Mouse (Mus musculus) mammary gland, adult 2 months (tissue): ENCODE measurements around the gene Sh2b1. TPM values are rescaled to one million over a fixed set of nuclear protein-coding genes. Genes with fewer than 3 reads are reported as not detected.

Source experiments
- polyA plus RNA-seq: library from polyadenylated mRNA; depleted of rRNA; stranded (reverse); fragments of >200 nt; gene quantifications from 2 replicates; pipeline ENCODE4 v1.2.3, GENCODE M21; 2012; ENCODE audit warnings: low replicate concordance; rRNA removed

Gene Sh2b1
- polyA plus RNA-seq: 72.9 and 90.1 TPM in 2 replicates

DNA sequence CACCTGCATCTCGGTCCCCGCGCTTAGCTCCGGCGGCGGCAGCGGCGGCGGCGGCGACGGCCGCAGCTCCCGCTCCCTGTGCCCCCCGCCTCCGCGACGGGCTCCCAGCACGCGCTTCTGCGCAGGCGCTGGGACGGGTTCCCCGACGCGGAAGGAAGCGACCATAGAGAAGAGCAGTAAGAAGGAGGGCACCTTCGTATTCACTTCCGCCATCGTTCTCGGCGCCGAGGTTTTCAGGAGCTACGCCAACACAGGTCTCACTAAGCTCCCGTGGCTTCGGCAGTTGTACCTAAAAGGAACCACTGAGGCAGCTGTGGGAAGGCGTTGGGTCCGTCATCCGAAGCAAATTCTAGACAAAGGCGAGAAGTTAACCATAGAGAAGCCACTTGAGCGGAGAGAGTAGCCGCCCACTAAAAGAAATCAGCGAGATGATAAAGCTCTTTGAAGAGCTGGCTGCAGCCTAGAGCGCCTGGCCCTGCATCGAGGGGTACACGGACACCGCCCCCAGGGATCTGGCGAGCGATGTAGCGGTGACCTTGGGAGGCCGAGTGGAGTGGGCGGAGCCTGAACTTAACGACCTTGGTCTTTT, at the start of gene Sh2b1:
TSS of gene Sh2b1 (minus strand) at position 432 of the 589 bp plus-strand sequence.

DNA sequence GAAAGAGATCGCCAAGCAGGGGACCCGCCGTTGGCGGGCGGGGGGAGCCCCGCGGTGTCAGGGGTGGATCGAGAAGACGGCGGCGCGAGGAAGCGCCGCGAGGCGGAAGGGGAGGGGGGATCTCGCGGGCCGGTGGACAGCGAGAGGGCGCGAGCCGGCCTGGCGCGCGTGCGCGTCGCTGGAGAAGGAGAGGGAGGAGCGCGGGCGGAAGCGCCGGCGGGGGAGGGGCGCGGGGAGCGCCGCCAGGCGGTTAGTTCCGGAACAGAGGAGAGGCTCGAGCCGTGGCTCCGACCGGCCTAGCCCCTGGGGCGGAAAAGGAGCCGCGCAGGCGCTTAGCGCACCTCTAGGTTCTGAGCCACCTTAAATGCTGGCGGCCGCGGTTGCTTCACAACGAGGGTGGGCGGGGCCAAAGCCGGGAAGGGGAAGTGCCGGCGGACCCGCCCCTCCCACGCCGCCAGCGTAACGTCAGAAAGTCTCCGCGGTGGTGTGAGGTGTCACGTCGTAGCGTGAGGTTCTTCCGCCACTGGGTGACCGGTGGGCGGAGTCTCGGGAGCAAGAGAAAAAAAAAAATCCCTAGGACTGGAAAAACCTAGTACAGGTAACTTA, 28.2 kb upstream of the Sh2b1 start, which contains the start of gene Atxn2l:
TSS of gene Atxn2l (minus strand) at position 165 of the 606 bp plus-strand sequence.

DNA sequence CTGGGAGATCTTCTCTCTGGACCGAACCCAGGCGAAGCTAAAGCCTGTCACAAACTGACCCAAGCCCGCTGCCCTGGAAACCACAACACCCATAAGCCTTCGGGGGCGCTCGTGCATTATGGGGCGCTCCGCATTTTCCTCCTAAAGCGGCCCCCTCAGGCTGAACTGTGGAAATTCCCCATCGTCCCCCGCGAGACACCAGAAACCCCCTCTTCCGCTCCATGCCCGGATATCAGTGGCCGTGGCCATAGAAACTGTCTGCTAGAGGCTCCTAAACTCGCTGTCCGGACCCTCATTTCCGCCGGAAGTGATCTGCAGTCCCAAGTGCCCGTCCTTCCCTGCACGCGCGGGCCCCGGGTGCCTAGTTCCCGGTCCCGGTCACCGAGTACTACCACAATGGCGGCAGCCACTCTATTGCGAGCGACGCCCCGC, 11.8 kb upstream of the Sh2b1 start, which contains the start of gene Tufm:
TSS of gene Tufm (plus strand) at position 310 of the 432 bp plus-strand sequence.

DNA sequence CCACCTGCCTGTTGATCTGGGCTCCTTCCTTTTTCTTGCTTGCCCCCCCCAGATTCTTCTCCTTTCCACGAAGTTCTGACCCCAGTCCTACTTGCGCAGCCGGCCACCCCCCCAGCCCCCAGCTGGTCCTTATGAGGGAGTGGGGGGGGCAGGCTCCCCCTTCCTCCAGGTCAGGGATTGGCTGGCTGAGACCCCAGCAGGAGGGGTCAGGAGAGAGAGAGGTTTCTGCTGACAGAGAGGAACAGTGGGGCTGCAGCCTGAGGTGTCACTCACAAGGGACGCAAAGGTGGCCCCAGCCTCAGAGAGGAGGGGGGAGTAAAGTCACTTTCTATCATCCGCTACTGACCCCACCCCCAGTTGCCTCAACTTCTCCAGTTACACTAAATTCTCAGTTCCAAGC, 12.2 kb downstream of the Sh2b1 start, which contains the start of gene Atp2a1:
TSS of gene Atp2a1 (minus strand) at position 105 of the 400 bp plus-strand sequence.

DNA sequence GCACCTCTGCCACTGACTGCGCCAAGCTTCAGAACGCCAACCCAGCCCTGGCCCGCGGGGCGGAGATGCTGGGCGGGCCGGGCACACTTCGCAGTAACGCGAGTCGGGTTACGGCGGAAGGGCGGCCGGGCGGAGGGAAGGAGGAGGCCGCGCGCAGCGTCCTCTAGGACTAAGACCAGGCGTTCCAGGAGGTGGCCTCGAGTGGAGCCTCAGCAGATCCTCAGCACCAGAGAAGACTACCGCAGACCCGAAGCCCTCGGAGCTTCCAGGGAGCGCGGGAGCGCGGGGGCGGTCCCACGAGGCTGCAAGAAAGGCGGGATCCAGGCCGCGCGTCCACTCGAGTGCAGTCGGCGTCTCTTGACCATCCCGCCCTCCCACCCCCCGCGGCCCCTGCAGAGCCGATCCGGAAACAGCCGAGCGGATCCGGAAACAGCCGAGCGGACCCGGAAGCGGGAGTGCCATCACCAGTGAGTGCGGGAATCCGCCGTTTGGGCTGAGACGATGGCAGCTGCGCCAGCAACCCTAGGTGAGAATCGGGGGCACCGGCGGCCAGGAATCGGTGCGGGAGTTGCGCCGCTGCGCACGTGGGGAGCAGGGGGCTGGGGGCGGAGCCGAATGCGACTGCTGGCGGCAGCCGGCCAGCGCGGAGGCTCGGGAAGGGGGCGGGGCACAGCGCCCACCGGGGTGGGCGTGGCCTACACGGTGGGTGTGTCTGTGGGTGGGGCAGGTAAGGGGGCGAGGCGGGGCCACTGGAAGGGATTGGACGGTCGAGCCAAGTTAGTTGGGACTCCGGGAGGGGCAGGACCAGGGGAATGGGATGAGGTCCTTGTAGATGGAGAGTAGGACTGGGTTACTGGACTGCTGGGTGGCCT, 46.4 kb downstream of the Sh2b1 start, which contains the start of gene Rabep2:
TSS of gene Rabep2 (plus strand) at position 129 of the 872 bp plus-strand sequence.

Other genes with a start within 250 kb of the Sh2b1 start
- gene Sbk1, start 202.8 kb downstream of the Sh2b1 start, polyA plus RNA-seq: 42.8 and 92.9 TPM in 2 replicates
- 93.8 and 276 TPM in 2 replicates for gene Lat, start 105.9 kb downstream of the Sh2b1 start, polyA plus RNA-seq
- 135 and 254 TPM in 2 replicates for gene Spns1, start 98.0 kb downstream of the Sh2b1 start, polyA plus RNA-seq
- gene Nfatc2ip, start 78.7 kb downstream of the Sh2b1 start, polyA plus RNA-seq: 7.1 and 7.5 TPM in 2 replicates
- 72.1 and 77.6 TPM in 2 replicates for gene Cd19, start 60.5 kb downstream of the Sh2b1 start, polyA plus RNA-seq
- gene Rabep2, start 46.7 kb downstream of the Sh2b1 start, polyA plus RNA-seq: 28.7 and 43.5 TPM in 2 replicates
- gene Atp2a1, start 12.3 kb downstream of the Sh2b1 start, polyA plus RNA-seq: 2.1 and 8,579 TPM in 2 replicates
- gene Tufm, start 11.9 kb upstream of the Sh2b1 start, polyA plus RNA-seq: 127 and 145 TPM in 2 replicates
- 133 and 391 TPM in 2 replicates for gene Atxn2l, start 28.0 kb upstream of the Sh2b1 start, polyA plus RNA-seq
- gene Eif3c, start 91.0 kb upstream of the Sh2b1 start, polyA plus RNA-seq: 90.1 and 104 TPM in 2 replicates
- gene Apobr, start 109.5 kb upstream of the Sh2b1 start, polyA plus RNA-seq: 10.8 and 21.5 TPM in 2 replicates
- 100 and 141 TPM in 2 replicates for gene Cln3, start 110.4 kb upstream of the Sh2b1 start, polyA plus RNA-seq
- 0.85 and 1.1 TPM in 2 replicates for gene Il27, start 119.5 kb upstream of the Sh2b1 start, polyA plus RNA-seq
- 40.6 and 61.2 TPM in 2 replicates for gene Nupr1, start 155.4 kb upstream of the Sh2b1 start, polyA plus RNA-seq
- gene Sgf29, start 173.9 kb upstream of the Sh2b1 start, polyA plus RNA-seq: 71.7 and 78.0 TPM in 2 replicates
- gene Sult1a1, start 201.0 kb upstream of the Sh2b1 start, polyA plus RNA-seq: 130 and 194 TPM in 2 replicates
- 29.7 and 49.0 TPM in 2 replicates for gene Bola2, start 220.0 kb upstream of the Sh2b1 start, polyA plus RNA-seq
- gene Slx1b, start 220.4 kb upstream of the Sh2b1 start, polyA plus RNA-seq: 27.3 and 33.4 TPM in 2 replicates
- gene Coro1a, start 232.4 kb upstream of the Sh2b1 start, polyA plus RNA-seq: 442 and 1,092 TPM in 2 replicates